Mouse (Mus musculus): Measurements from ENCODE around the gene Slc25a19.

DNA sequence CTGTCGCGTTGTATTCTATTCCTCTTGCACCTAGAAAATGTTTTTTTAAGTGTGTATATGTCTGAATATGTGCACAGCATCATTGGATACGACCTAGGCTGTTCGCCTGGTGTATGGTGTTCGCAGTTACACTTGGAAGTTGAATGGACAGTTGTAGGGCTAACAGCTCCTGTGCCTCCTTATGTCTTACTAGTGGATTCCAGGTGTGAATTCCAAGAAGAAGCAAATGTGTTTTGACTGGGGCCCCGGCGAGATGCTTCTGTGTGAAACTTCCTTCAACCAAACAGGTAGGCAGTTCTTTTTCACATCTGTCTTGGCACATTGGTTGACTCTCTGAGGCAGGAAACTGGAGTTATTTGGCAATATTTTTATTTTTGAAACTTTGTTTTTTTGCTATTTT, 63.1 kb downstream of the Slc25a19 start:
- no peak for TF ChIP-seq CTCF (IDR thresholded peaks at IDR 0.05; ENCODE audit: borderline replicate concordance, insufficient read depth, low read length)
- TF ChIP-seq POLR2A (IDR thresholded peaks at IDR 0.05; ENCODE audit: low read depth, low read length) = no peak
